Mouse (Mus musculus) bone marrow, adult 2 months (tissue): ENCODE data around the gene Omg.

Source experiments
- CTCF ChIP-seq: fragments of 200-500 bp; IDR thresholded peaks from 2 replicates; pipeline ENCODE4 v1.5.1; 2011; ENCODE audit warnings: low read length, control low read depth; ENCODE audit not compliant: control insufficient read depth, insufficient read depth
- POLR2A ChIP-seq: fragments of 200-500 bp; IDR thresholded peaks from 2 replicates; pipeline ENCODE4 v1.6.1; 2011; ENCODE audit warnings: low read depth, mild to moderate bottlenecking, control low read depth, low read length, borderline replicate concordance; ENCODE audit not compliant: control insufficient read depth

DNA sequence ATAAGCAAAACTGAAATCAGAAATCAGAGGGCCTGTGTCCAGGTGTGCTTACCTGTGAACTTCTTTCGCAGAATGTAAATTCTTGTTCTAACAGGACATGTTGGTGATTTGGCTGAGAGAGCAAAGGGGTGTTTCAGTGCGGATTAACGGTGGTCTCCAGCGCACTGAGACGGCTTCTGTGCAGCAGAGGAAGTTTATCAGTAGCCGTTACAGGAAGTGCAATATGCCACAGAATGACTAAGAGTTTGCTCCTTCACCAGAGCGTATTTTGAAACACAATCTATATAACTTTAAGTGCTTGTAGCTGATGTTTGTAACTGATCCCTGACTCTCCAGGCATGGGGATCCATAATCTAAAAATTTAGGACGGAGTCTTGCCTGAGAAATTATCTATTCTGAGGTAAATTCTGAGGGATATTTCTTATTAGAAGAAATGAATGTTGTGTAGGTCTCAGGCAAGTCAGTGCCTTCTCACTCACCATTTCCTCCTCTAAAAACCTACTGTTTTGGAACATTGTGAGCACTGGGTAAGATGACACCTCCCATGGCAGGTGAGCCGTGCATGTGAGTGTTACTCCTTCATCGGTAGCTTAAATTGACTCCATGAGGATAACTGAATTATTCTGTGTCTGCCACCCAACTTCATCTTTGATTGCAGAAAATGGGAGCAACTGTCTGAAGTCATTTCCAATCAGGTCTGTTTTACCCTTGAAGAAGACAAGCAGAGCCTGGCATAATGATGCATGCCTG, 19.9 kb upstream of the Omg start, which contains the start of gene Evi2b:
- no peak for TF ChIP-seq CTCF
- peak; percentile 49; the same call in 1 of the 2 replicates for TF ChIP-seq POLR2A
